Mouse (Mus musculus) ZHBTc4 (cell line): ENCODE measurements at regions not wholly inside any gene's neighbourhood (a gene's known extent, or its start where the extent isn't known, plus 50 kb on each side); places are given as distances from the start of the nearest gene placed in this dataset.
A peak's percentile ranks its signal among the peaks of the same experiment; 100 is the strongest.
"Not testable (repeated sequence)": the region's sequence is repeated elsewhere in the genome, so short reads cannot be mapped to it uniquely, and the experiment has no call there.

Experiments
- DNase-seq: peaks from one replicate; pipeline ENCODE4 v3.0.0-alpha.2; 2011; ENCODE audit warnings: low read depth, low spot score

GRCm38 (mm10) chr1:47646681-47647080 is 754.0 kb upstream of the Slc39a10 start:
- no peak for DNase-seq

- DNase-seq = no peak
Observed at GRCm38 (mm10) chr1:47606597-47606996, 713.9 kb upstream of the Slc39a10 start.

GRCm38 (mm10) chr1:47603989-47604360 is 711.3 kb upstream of the Slc39a10 start:
- DNase-seq = no peak

GRCm38 (mm10) chr1:47603294-47603988 is 710.8 kb upstream of the Slc39a10 start:
- DNase-seq = no peak

- not testable (repeated sequence) for DNase-seq
Observed at GRCm38 (mm10) chr1:47593641-47594040, 701.0 kb upstream of the Slc39a10 start.

- DNase-seq = no peak
Observed at GRCm38 (mm10) chr1:47545606-47546005, 653.0 kb upstream of the Slc39a10 start.

GRCm38 (mm10) chr1:47511426-47511825 is 618.8 kb upstream of the Slc39a10 start:
- no peak for DNase-seq

- DNase-seq = no peak
Observed at GRCm38 (mm10) chr1:47507801-47508200, 615.1 kb upstream of the Slc39a10 start.

GRCm38 (mm10) chr1:47488581-47489204 is 596.0 kb upstream of the Slc39a10 start:
- DNase-seq = peak; percentile 60

GRCm38 (mm10) chr1:47486087-47486486 is 593.4 kb upstream of the Slc39a10 start:
- no peak for DNase-seq

GRCm38 (mm10) chr1:47479059-47479458 is 586.4 kb upstream of the Slc39a10 start:
- no peak for DNase-seq

GRCm38 (mm10) chr1:47466573-47467253 is 574.1 kb upstream of the Slc39a10 start:
- no peak for DNase-seq

GRCm38 (mm10) chr1:47448737-47449489 is 556.3 kb upstream of the Slc39a10 start:
- no peak for DNase-seq

GRCm38 (mm10) chr1:47448070-47448469 is 555.4 kb upstream of the Slc39a10 start:
- DNase-seq = no peak

GRCm38 (mm10) chr1:47446021-47446420 is 553.4 kb upstream of the Slc39a10 start:
- peak; percentile 7 for DNase-seq

- no peak for DNase-seq
Observed at GRCm38 (mm10) chr1:47432829-47433228, 540.2 kb upstream of the Slc39a10 start.

- DNase-seq = no peak
Observed at GRCm38 (mm10) chr1:47405164-47405563, 512.5 kb upstream of the Slc39a10 start.

- no peak for DNase-seq
Observed at GRCm38 (mm10) chr1:47386579-47386978, 493.9 kb upstream of the Slc39a10 start.

- no peak for DNase-seq
Observed at GRCm38 (mm10) chr1:47378795-47379194, 486.1 kb upstream of the Slc39a10 start.

GRCm38 (mm10) chr1:47339718-47340439 is 447.2 kb upstream of the Slc39a10 start:
- no peak for DNase-seq

- no peak for DNase-seq
Observed at GRCm38 (mm10) chr1:47310572-47311075, 418.0 kb upstream of the Slc39a10 start.
